Mouse (Mus musculus) forebrain, embryonic 14.5 days (tissue): ENCODE results near the gene Ccdc106. TPM values are rescaled to one million over a fixed set of nuclear protein-coding genes. Genes with fewer than 3 reads are reported as not detected.

Experiments
- ATAC-seq: fragments of 200-750 bp; cut with Nextera tagmentation; 2 replicates; pipeline ENCODE4 v1.8.0; 2017; ENCODE audit warnings: mild to moderate bottlenecking, moderate library complexity
- DNase-seq: peaks from one replicate; pipeline ENCODE4 v3.0.0-alpha.2; 2015; ENCODE audit warnings: low spot score
- H3K27ac ChIP-seq: fragments of 300-500 bp; sonication (generic); 2 replicates; pipeline ENCODE4 v1.5.1; 2014; ENCODE audit warnings: low read depth, mild to moderate bottlenecking, control low read depth, low read length, moderate library complexity
- H3K27me3 ChIP-seq: fragments of 300-500 bp; sonication (generic); replicated peaks from 2 replicates; pipeline ENCODE4 v1.6.1; 2014; ENCODE audit warnings: low read length, control low read depth, mixed read lengths; ENCODE audit not compliant: control insufficient read depth, insufficient read depth
- H3K36me3 ChIP-seq: fragments of 300-500 bp; sonication (generic); 2 replicates; pipeline ENCODE4 v1.6.1; 2014; ENCODE audit warnings: low read length, control low read depth; ENCODE audit not compliant: control insufficient read depth, insufficient read depth
- H3K4me1 ChIP-seq: fragments of 300-500 bp; sonication (generic); 2 replicates; pipeline ENCODE4 v1.6.1; 2014; ENCODE audit warnings: antibody characterized with exemption, low read length, control low read depth; ENCODE audit not compliant: control insufficient read depth, insufficient read depth
- H3K4me2 ChIP-seq: fragments of 300-500 bp; sonication (generic); 2 replicates; pipeline ENCODE4 v1.6.1; 2014; ENCODE audit warnings: mild to moderate bottlenecking, control low read depth, low read length
- H3K4me3 ChIP-seq: fragments of 300-500 bp; sonication (generic); 2 replicates; pipeline ENCODE4 v1.5.1; 2014; ENCODE audit warnings: low read depth, low read length, control low read depth
- H3K9ac ChIP-seq: fragments of 300-500 bp; sonication (generic); 2 replicates; pipeline ENCODE4 v1.6.1; 2014; ENCODE audit warnings: mild to moderate bottlenecking, low read length, control low read depth, moderate library complexity
- H3K9me3 ChIP-seq: fragments of 300-500 bp; sonication (generic); replicated peaks from 2 replicates; pipeline ENCODE4 v1.6.1; 2016; ENCODE audit warnings: low read length, control low read depth, mixed read lengths; ENCODE audit not compliant: control insufficient read depth
- WGBS: fragments of 180-500 bp; shearing (Covaris S2); extraction: QIAGEN DNeasy Blood & Tissue Kit; methylation state at CpG from one replicate; pipeline ENCODE4 v1.1.7; 2014; 5-methylcytosine and 5-hydroxymethylcytosine counted together
- polyA plus RNA-seq: library from polyadenylated mRNA; unstranded; fragments of >200 nt; fragmentation: Nextera tagmentation; extraction: Ambion mirVana; gene quantifications from 2 replicates; pipeline ENCODE4 v1.2.1, GENCODE M21; 2014

The Ccdc106 gene
- polyA plus RNA-seq, 1 experiment from 2014 or later = 36.1 TPM

- no peaks in the 10 kb centered on the region for H3K9me3 ChIP-seq
- H3K27me3 ChIP-seq = no peaks in the 10 kb centered on the region
- H3K27ac ChIP-seq = no peak overlapping the region
- H3K36me3 ChIP-seq = peaks cover 62% of the 10 kb centered on the region
- H3K4me2 ChIP-seq = no peak overlapping the region
- no peaks in the 10 kb centered on the region for H3K4me1 ChIP-seq
- H3K9ac ChIP-seq = no peak overlapping the region
- ATAC-seq (no peak), DNase-seq (no peak)
- no peak overlapping the region for H3K4me3 ChIP-seq
- 95% methylated on average over 15 of the region's 15 CpGs for WGBS
Observed at GRCm38 (mm10) chr7:5089853-5090252, 69.5 kb downstream of the Ccdc106 start.

GRCm38 (mm10) chr7:5091008-5091728 lies 70.8 kb downstream of the Ccdc106 start:
- peaks cover 67% of the 10 kb centered on the region for H3K36me3 ChIP-seq

GRCm38 (mm10) chr7:5092381-5092780 lies 72.0 kb downstream of the Ccdc106 start:
- 90% methylated on average over 6 of the region's 6 CpGs for WGBS

More at GRCm38 (mm10) chr7:5091008-5091728, 70.8 kb downstream of the Ccdc106 start:
- Histone ChIP-seq H3K4me3 (no peak overlapping the region), H3K27ac (no peak overlapping the region), H3K27me3 (no peaks in the 10 kb centered on the region), H3K9ac (no peak overlapping the region), H3K9me3 (no peaks in the 10 kb centered on the region), H3K4me2 (no peak overlapping the region), H3K4me1 (no peaks in the 10 kb centered on the region)
- DNase-seq (no peak), ATAC-seq (no peak)
- WGBS = 91% methylated on average over 15 of the region's 15 CpGs

GRCm38 (mm10) chr7:5092831-5093510 lies 72.6 kb downstream of the Ccdc106 start:
- Histone ChIP-seq H3K4me3 (no peak overlapping the region), H3K27me3 (no peaks in the 10 kb centered on the region), H3K36me3 (peaks cover 85% of the 10 kb centered on the region), H3K9ac (no peak overlapping the region), H3K27ac (no peak overlapping the region), H3K4me2 (no peak overlapping the region), H3K9me3 (no peaks in the 10 kb centered on the region), H3K4me1 (no peaks in the 10 kb centered on the region)
- WGBS = 92% methylated on average over 21 of the region's 21 CpGs
- DNase-seq = no peak
- no peak for ATAC-seq

More at GRCm38 (mm10) chr7:5092381-5092780, 72.0 kb downstream of the Ccdc106 start:
- DNase-seq = no peak
- no peaks in the 10 kb centered on the region for H3K9me3 ChIP-seq
- H3K27ac ChIP-seq = no peak overlapping the region
- H3K36me3 ChIP-seq = peaks cover 79% of the 10 kb centered on the region
- no peak overlapping the region for H3K9ac ChIP-seq
- no peaks in the 10 kb centered on the region for H3K4me1 ChIP-seq
- no peak overlapping the region for H3K4me3 ChIP-seq
- no peak for ATAC-seq
- no peaks in the 10 kb centered on the region for H3K27me3 ChIP-seq
- H3K4me2 ChIP-seq = no peak overlapping the region

GRCm38 (mm10) chr7:5098769-5099168 lies 78.4 kb downstream of the Ccdc106 start:
- peaks cover 56% of the 10 kb centered on the region for H3K36me3 ChIP-seq
- no peak for DNase-seq
- no peak overlapping the region for H3K27ac ChIP-seq
- H3K27me3 ChIP-seq = no peaks in the 10 kb centered on the region
- H3K4me1 ChIP-seq = no peaks in the 10 kb centered on the region
- H3K4me3 ChIP-seq = no peak overlapping the region
- no peaks in the 10 kb centered on the region for H3K9me3 ChIP-seq
- WGBS = 93% methylated on average over 5 of the region's 5 CpGs
- no peak overlapping the region for H3K4me2 ChIP-seq
- no peak for ATAC-seq
- H3K9ac ChIP-seq = no peak overlapping the region

DNA sequence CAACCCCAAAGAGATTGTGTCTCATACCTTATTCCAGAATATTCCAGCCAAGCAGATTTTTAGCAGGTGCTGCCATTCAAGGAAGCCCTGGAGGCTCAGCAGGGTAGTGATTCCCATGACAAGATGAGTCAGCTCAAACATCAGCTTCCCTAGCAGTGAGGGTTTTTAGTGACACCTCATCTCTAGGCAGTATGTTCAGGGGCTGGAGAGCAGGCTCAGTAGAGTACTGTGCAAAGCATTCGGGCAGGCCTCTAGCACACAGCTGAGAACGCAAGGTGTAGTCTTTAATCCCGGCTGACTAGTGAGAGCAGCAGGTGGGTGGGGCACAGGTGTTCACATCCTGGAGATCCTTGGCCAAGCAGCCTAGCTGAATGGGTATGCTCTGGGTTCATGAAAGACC lies 79.4 kb downstream of the Ccdc106 start:
- H3K27me3 ChIP-seq = no peaks in the 10 kb centered on the region
- no peak overlapping the region for H3K27ac ChIP-seq
- H3K9ac ChIP-seq = no peak overlapping the region
- H3K36me3 ChIP-seq = peaks cover 46% of the 10 kb centered on the region
- WGBS = 88% methylated on average over 3 of the region's 3 CpGs
- H3K9me3 ChIP-seq = no peaks in the 10 kb centered on the region
- ATAC-seq = no peak
- H3K4me3 ChIP-seq = no peak overlapping the region
- H3K4me1 ChIP-seq = no peaks in the 10 kb centered on the region
- no peak overlapping the region for H3K4me2 ChIP-seq
- no peak for DNase-seq

GRCm38 (mm10) chr7:5101066-5101663 lies 80.8 kb downstream of the Ccdc106 start:
- DNase-seq (no peak), ATAC-seq (no peak)
- Histone ChIP-seq H3K9ac (no peak overlapping the region), H3K4me3 (no peak overlapping the region), H3K27me3 (no peaks in the 10 kb centered on the region), H3K27ac (no peak overlapping the region), H3K4me2 (no peak overlapping the region), H3K4me1 (no peaks in the 10 kb centered on the region), H3K9me3 (no peaks in the 10 kb centered on the region), H3K36me3 (peaks cover 32% of the 10 kb centered on the region)
- 94% methylated on average over 10 of the region's 10 CpGs for WGBS

DNA sequence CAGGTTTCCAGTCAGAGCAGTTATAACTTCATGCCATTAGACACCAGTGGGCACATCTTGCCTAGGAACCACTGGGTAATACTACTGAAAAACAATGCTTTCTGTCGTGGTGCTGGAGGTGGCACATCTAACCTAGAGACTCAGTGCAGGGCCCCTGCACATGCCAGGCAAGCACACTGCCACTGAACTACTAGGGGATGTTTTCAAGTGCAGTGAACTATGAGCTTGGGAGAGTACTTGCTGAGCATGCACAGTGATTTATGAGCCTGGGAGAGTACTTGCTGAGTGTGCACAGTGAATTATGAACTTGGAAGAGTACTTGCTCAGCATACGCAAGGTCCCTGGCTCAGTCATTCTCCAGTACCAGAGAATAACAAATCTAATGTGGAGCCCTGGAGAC lies 82.2 kb downstream of the Ccdc106 start:
- Histone ChIP-seq H3K4me1 (no peaks in the 10 kb centered on the region), H3K9ac (no peak overlapping the region), H3K4me2 (no peak overlapping the region), H3K9me3 (no peaks in the 10 kb centered on the region), H3K27me3 (no peaks in the 10 kb centered on the region), H3K27ac (no peak overlapping the region), H3K4me3 (no peak overlapping the region), H3K36me3 (peaks cover 18% of the 10 kb centered on the region)
- WGBS = 91% methylated on average over 2 of the region's 2 CpGs
- ATAC-seq (no peak), DNase-seq (no peak)

DNA sequence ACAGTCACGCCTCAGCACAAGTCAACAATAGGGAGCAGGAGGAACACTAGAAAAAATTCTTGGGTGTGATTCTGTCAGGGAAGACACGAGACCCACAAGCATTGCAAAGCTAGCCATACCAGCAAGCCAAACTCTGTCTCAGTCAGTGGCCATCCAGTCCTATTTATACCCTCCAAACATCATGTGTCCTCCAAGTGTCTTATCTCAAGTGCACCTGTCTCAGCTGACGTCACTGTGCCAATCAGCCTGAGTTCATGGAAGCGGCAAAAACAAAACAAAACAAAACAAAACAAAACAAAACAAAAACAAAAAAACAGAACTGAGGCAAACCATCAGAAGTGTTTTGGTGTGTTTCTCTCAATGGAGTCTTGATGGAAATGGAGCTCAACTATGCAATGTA lies 87.9 kb downstream of the Ccdc106 start:
- WGBS = 87% methylated on average over 4 of the region's 4 CpGs
- Histone ChIP-seq H3K27ac (no peak overlapping the region), H3K9me3 (no peaks in the 10 kb centered on the region), H3K9ac (no peak overlapping the region), H3K4me1 (no peaks in the 10 kb centered on the region), H3K27me3 (no peaks in the 10 kb centered on the region), H3K36me3 (no peaks in the 10 kb centered on the region), H3K4me2 (no peak overlapping the region), H3K4me3 (no peak overlapping the region)
- ATAC-seq (no peak), DNase-seq (no peak)
